Mouse (Mus musculus): ENCODE results near the gene Lcn2.
"Not testable (repeated sequence)": the region's sequence is repeated elsewhere in the genome, so short reads cannot be mapped to it uniquely, and the experiment has no call there.

Gene Lcn2

GRCm38 (mm10) chr2:32363376-32364106, 24.5 kb downstream of the Lcn2 start:
- no peak for DNase-seq

- peak; percentile 97 for DNase-seq
Observed at GRCm38 (mm10) chr2:32362817-32363340, 25.2 kb downstream of the Lcn2 start.

- not testable (repeated sequence) for DNase-seq
Observed at GRCm38 (mm10) chr2:32362274-32362673, 25.8 kb downstream of the Lcn2 start.

GRCm38 (mm10) chr2:32361437-32361836, 26.6 kb downstream of the Lcn2 start:
- peak; percentile 82 to 86 for DNase-seq

- DNase-seq = peak; percentile 75 to 76
Observed at GRCm38 (mm10) chr2:32360741-32361140, 27.3 kb downstream of the Lcn2 start.

- no peak for DNase-seq
Observed at GRCm38 (mm10) chr2:32358381-32358780, 29.7 kb downstream of the Lcn2 start.

GRCm38 (mm10) chr2:32357710-32358109, 30.3 kb downstream of the Lcn2 start:
- no peak for DNase-seq

GRCm38 (mm10) chr2:32356216-32356615, 31.8 kb downstream of the Lcn2 start:
- no peak for DNase-seq

GRCm38 (mm10) chr2:32354336-32354895, 33.6 kb downstream of the Lcn2 start:
- no peak for DNase-seq

- DNase-seq = no peak
Observed at GRCm38 (mm10) chr2:32353836-32354235, 34.2 kb downstream of the Lcn2 start.

- DNase-seq = peak; percentile 97 to 98
Observed at GRCm38 (mm10) chr2:32353007-32353542, 35.0 kb downstream of the Lcn2 start, which contains the start of gene Dnm1. Dnm1 (minus strand) TSS chr2:32353338.

- peak; percentile 82 for DNase-seq
Observed at GRCm38 (mm10) chr2:32352151-32353006, 35.7 kb downstream of the Lcn2 start, which contains the start of gene Ciz1. Ciz1 (plus strand) TSS chr2:32352327.

- DNase-seq = peak; percentile 50 to 60
Observed at GRCm38 (mm10) chr2:32351471-32351961, 36.5 kb downstream of the Lcn2 start.

GRCm38 (mm10) chr2:32350471-32351051, 37.5 kb downstream of the Lcn2 start:
- DNase-seq = peak in 1 of 2 experiments; percentile 45

GRCm38 (mm10) chr2:32349625-32350255, 38.3 kb downstream of the Lcn2 start:
- no peak for DNase-seq

- peak; percentile 64 to 74 for DNase-seq
Observed at GRCm38 (mm10) chr2:32348311-32348710, 39.7 kb downstream of the Lcn2 start.

- no peak for DNase-seq
Observed at GRCm38 (mm10) chr2:32347019-32347418, 41.0 kb downstream of the Lcn2 start.

GRCm38 (mm10) chr2:32344598-32345321, 43.3 kb downstream of the Lcn2 start:
- DNase-seq = no peak

- DNase-seq = peak; percentile 85 to 91
Observed at GRCm38 (mm10) chr2:32344056-32344455, 44.0 kb downstream of the Lcn2 start.

GRCm38 (mm10) chr2:32343351-32343671, 44.7 kb downstream of the Lcn2 start:
- DNase-seq = no peak
